Mouse (Mus musculus) forebrain, embryonic 14.5 days (tissue): Measurements from ENCODE around the gene Syt14. TPM values are rescaled to one million over a fixed set of nuclear protein-coding genes. Genes with fewer than 3 reads are reported as not detected.

ENCODE experiments used
- ATAC-seq: fragments of 200-750 bp; cut with Nextera tagmentation; 2 replicates; pipeline ENCODE4 v1.8.0; 2017; ENCODE audit warnings: mild to moderate bottlenecking, moderate library complexity
- DNase-seq: peaks from one replicate; pipeline ENCODE4 v3.0.0-alpha.2; 2015; ENCODE audit warnings: low spot score
- H3K27ac ChIP-seq: fragments of 300-500 bp; sonication (generic); 2 replicates; pipeline ENCODE4 v1.5.1; 2014; ENCODE audit warnings: low read depth, mild to moderate bottlenecking, control low read depth, low read length, moderate library complexity
- H3K27me3 ChIP-seq: fragments of 300-500 bp; sonication (generic); replicated peaks from 2 replicates; pipeline ENCODE4 v1.6.1; 2014; ENCODE audit warnings: low read length, control low read depth, mixed read lengths; ENCODE audit not compliant: control insufficient read depth, insufficient read depth
- H3K36me3 ChIP-seq: fragments of 300-500 bp; sonication (generic); 2 replicates; pipeline ENCODE4 v1.6.1; 2014; ENCODE audit warnings: low read length, control low read depth; ENCODE audit not compliant: control insufficient read depth, insufficient read depth
- H3K4me1 ChIP-seq: fragments of 300-500 bp; sonication (generic); 2 replicates; pipeline ENCODE4 v1.6.1; 2014; ENCODE audit warnings: antibody characterized with exemption, low read length, control low read depth; ENCODE audit not compliant: control insufficient read depth, insufficient read depth
- H3K4me2 ChIP-seq: fragments of 300-500 bp; sonication (generic); 2 replicates; pipeline ENCODE4 v1.6.1; 2014; ENCODE audit warnings: mild to moderate bottlenecking, control low read depth, low read length
- H3K4me3 ChIP-seq: fragments of 300-500 bp; sonication (generic); 2 replicates; pipeline ENCODE4 v1.5.1; 2014; ENCODE audit warnings: low read depth, low read length, control low read depth
- H3K9ac ChIP-seq: fragments of 300-500 bp; sonication (generic); 2 replicates; pipeline ENCODE4 v1.6.1; 2014; ENCODE audit warnings: mild to moderate bottlenecking, low read length, control low read depth, moderate library complexity
- H3K9me3 ChIP-seq: fragments of 300-500 bp; sonication (generic); replicated peaks from 2 replicates; pipeline ENCODE4 v1.6.1; 2016; ENCODE audit warnings: low read length, control low read depth, mixed read lengths; ENCODE audit not compliant: control insufficient read depth
- WGBS: fragments of 180-500 bp; shearing (Covaris S2); extraction: QIAGEN DNeasy Blood & Tissue Kit; methylation state at CpG from one replicate; pipeline ENCODE4 v1.1.7; 2014; 5-methylcytosine and 5-hydroxymethylcytosine counted together
- polyA plus RNA-seq: library from polyadenylated mRNA; unstranded; fragments of >200 nt; fragmentation: Nextera tagmentation; extraction: Ambion mirVana; gene quantifications from 2 replicates; pipeline ENCODE4 v1.2.1, GENCODE M21; 2014

The Syt14 gene
- polyA plus RNA-seq, 1 experiment from 2014 or later, result 6.9 TPM

- H3K4me1 ChIP-seq, result no peaks in the 10 kb centered on the region
- no peak overlapping the region for H3K9ac ChIP-seq
- H3K4me3 ChIP-seq, result no peak overlapping the region
- H3K9me3 ChIP-seq, result no peaks in the 10 kb centered on the region
- no peak overlapping the region for H3K4me2 ChIP-seq
- no peak overlapping the region for H3K27ac ChIP-seq
- DNase-seq (no peak), ATAC-seq (no peak)
- no peaks in the 10 kb centered on the region for H3K36me3 ChIP-seq
- WGBS, result 77% methylated on average over 3 of the region's 3 CpGs
- no peaks in the 10 kb centered on the region for H3K27me3 ChIP-seq
Measured at GRCm38 (mm10) chr1:192864440-192864839, 171.1 kb downstream of the Syt14 start.

GRCm38 (mm10) chr1:192861305-192861960 lies 174.1 kb downstream of the Syt14 start:
- no peak for ATAC-seq
- Histone ChIP-seq H3K27ac (peak overlapping the region; percentile 53; the same call in 1 of the 2 replicates), H3K4me1 (peaks cover 2% of the 10 kb centered on the region), H3K4me2 (no peak overlapping the region), H3K4me3 (no peak overlapping the region), H3K9me3 (no peaks in the 10 kb centered on the region), H3K9ac (no peak overlapping the region; the same call in 1 of the 2 replicates), H3K36me3 (no peaks in the 10 kb centered on the region), H3K27me3 (no peaks in the 10 kb centered on the region)
- DNase-seq, result peak; percentile 46
- WGBS, result 70% methylated on average over 5 of the region's 5 CpGs

- no peak for ATAC-seq
- H3K27me3 ChIP-seq, result no peaks in the 10 kb centered on the region
- WGBS, result 63% methylated on average over 6 of the region's 6 CpGs
Measured at GRCm38 (mm10) chr1:192860273-192860672, 175.3 kb downstream of the Syt14 start.

GRCm38 (mm10) chr1:192857582-192857981 lies 178.0 kb downstream of the Syt14 start:
- no peaks in the 10 kb centered on the region for H3K9me3 ChIP-seq
- H3K27me3 ChIP-seq, result 0 out of 2 replicates have a peak, but pooled peaks cover 3% of the 10 kb centered on the region
- DNase-seq, result no peak
- H3K4me2 ChIP-seq, result no peak overlapping the region
- H3K4me3 ChIP-seq, result no peak overlapping the region
- no peak overlapping the region for H3K9ac ChIP-seq
- H3K36me3 ChIP-seq, result no peaks in the 10 kb centered on the region
- ATAC-seq, result no peak
- peaks cover 26% of the 10 kb centered on the region for H3K4me1 ChIP-seq
- WGBS, result 88% methylated on average over 5 of the region's 5 CpGs
- no peak overlapping the region for H3K27ac ChIP-seq

More at GRCm38 (mm10) chr1:192860273-192860672, 175.3 kb downstream of the Syt14 start:
- DNase-seq, result no peak
- H3K9me3 ChIP-seq, result no peaks in the 10 kb centered on the region
- no peak overlapping the region for H3K27ac ChIP-seq
- H3K36me3 ChIP-seq, result no peaks in the 10 kb centered on the region
- peaks cover 9% of the 10 kb centered on the region for H3K4me1 ChIP-seq
- H3K4me3 ChIP-seq, result no peak overlapping the region
- H3K9ac ChIP-seq, result no peak overlapping the region
- no peak overlapping the region for H3K4me2 ChIP-seq

- DNase-seq, result no peak
- WGBS, result 57% methylated on average over 6 of the region's 6 CpGs
- peaks cover 32% of the 10 kb centered on the region for H3K4me1 ChIP-seq
Measured at GRCm38 (mm10) chr1:192856931-192857330, 178.6 kb downstream of the Syt14 start.

GRCm38 (mm10) chr1:192856411-192856810 lies 179.2 kb downstream of the Syt14 start:
- ATAC-seq, result no peak
- H3K27me3 ChIP-seq, result 0 out of 2 replicates have a peak, but pooled peaks cover 3% of the 10 kb centered on the region
- no peaks in the 10 kb centered on the region for H3K36me3 ChIP-seq
- WGBS, result 17% methylated on average over 10 of the region's 10 CpGs
- H3K9me3 ChIP-seq, result no peaks in the 10 kb centered on the region
- H3K4me2 ChIP-seq, result peak overlapping the region; percentile 90
- peaks cover 38% of the 10 kb centered on the region for H3K4me1 ChIP-seq
- 0 out of 2 replicates have a peak overlapping the region, but pooled peaks have one; percentile 30 for H3K27ac ChIP-seq
- no peak overlapping the region; the same call in 1 of the 2 replicates for H3K9ac ChIP-seq
- DNase-seq, result peak; percentile 58
- no peak overlapping the region for H3K4me3 ChIP-seq

More at GRCm38 (mm10) chr1:192856931-192857330, 178.6 kb downstream of the Syt14 start:
- H3K4me3 ChIP-seq, result no peak overlapping the region
- H3K9me3 ChIP-seq, result no peaks in the 10 kb centered on the region
- no peak overlapping the region for H3K4me2 ChIP-seq
- 0 out of 2 replicates have a peak, but pooled peaks cover 3% of the 10 kb centered on the region for H3K27me3 ChIP-seq
- H3K27ac ChIP-seq, result no peak overlapping the region
- no peaks in the 10 kb centered on the region for H3K36me3 ChIP-seq
- no peak for ATAC-seq
- H3K9ac ChIP-seq, result no peak overlapping the region

GRCm38 (mm10) chr1:192855474-192856230 lies 179.9 kb downstream of the Syt14 start, which contains the start of gene Sertad4:
Gene Sertad4, minus strand, starts transcription at chr1:192855756.
- under 1% methylated on average over 53 of the region's 75 CpGs for WGBS
- Histone ChIP-seq H3K27me3 (0 out of 2 replicates have a peak, but pooled peaks cover 3% of the 10 kb centered on the region), H3K9me3 (no peaks in the 10 kb centered on the region), H3K27ac (peak within 1 kb of the TSS; percentile 96), H3K4me2 (peak within 1 kb of the TSS; percentile 90), H3K9ac (peak within 1 kb of the TSS; percentile 95), H3K4me1 (peaks cover 45% of the 10 kb centered on the region), H3K4me3 (peak within 1 kb of the TSS; percentile 85), H3K36me3 (no peaks in the 10 kb centered on the region)
- ATAC-seq (peak; percentile 63), DNase-seq (peak; percentile 86)

- H3K4me3 ChIP-seq, result peak overlapping the region; percentile 85
- H3K9me3 ChIP-seq, result no peaks in the 10 kb centered on the region
- ATAC-seq (peak; percentile 48), DNase-seq (peak; percentile 57)
- under 1% methylated on average over 29 of the region's 45 CpGs for WGBS
- H3K36me3 ChIP-seq, result no peaks in the 10 kb centered on the region
- peak overlapping the region; percentile 95 for H3K9ac ChIP-seq
- peaks cover 47% of the 10 kb centered on the region for H3K4me1 ChIP-seq
- peak overlapping the region; percentile 96 for H3K27ac ChIP-seq
- H3K27me3 ChIP-seq, result 0 out of 2 replicates have a peak, but pooled peaks cover 3% of the 10 kb centered on the region
- peak overlapping the region; percentile 90 for H3K4me2 ChIP-seq
Measured at GRCm38 (mm10) chr1:192854819-192855271, 180.7 kb downstream of the Syt14 start.
